47 mouse cellular contexts compared by ENCODE assay signal in genomic region chr6:106740244-106740825, GRCm38 (mm10). TPM values are rescaled to one million over a fixed set of nuclear protein-coding genes. Genes with fewer than 3 reads are reported as not detected.
"Had no signal": no experiment of that assay in that cellular context is flagged by ENCODE, and none has a peak within 500 bp of the region (broad histone marks: within the 10 kb centered on the region; RNA-seq: fewer than 3 reads in every experiment).

No protein-coding gene starts in this region.

- H3K4me3 ChIP-seq: heart, embryonic 10.5 days; heart, embryonic 12.5 days; heart, embryonic 13.5 days; heart, embryonic 15.5 days; hindbrain, embryonic 10.5 days; hindbrain, embryonic 12.5 days; hindbrain, embryonic 13.5 days; hindbrain, embryonic 15.5 days; intestine, embryonic 15.5 days; kidney, embryonic 15.5 days; layer of hippocampus, adult 2 months; left cerebral cortex, adult 2 months had no signal

- H3K27ac ChIP-seq: heart, embryonic 10.5 days; heart, embryonic 13.5 days; heart, embryonic 15.5 days; hindbrain, embryonic 10.5 days; hindbrain, embryonic 12.5 days; hindbrain, embryonic 13.5 days; hindbrain, embryonic 14.5 days; hindbrain, embryonic 15.5 days; hindbrain, postnatal 0 days; intestine, embryonic 15.5 days; kidney, embryonic 15.5 days; kidney, postnatal 0 days; layer of hippocampus, adult 2 months; left cerebral cortex, adult 2 months had no signal

- H3K9ac ChIP-seq: heart, embryonic 12.5 days; heart, embryonic 13.5 days; heart, embryonic 15.5 days; hindbrain, embryonic 12.5 days; hindbrain, embryonic 13.5 days; hindbrain, embryonic 14.5 days; hindbrain, embryonic 15.5 days; intestine, embryonic 15.5 days; kidney, embryonic 15.5 days had no signal

- H3K27me3 ChIP-seq: heart, embryonic 12.5 days; heart, embryonic 13.5 days; heart, embryonic 15.5 days; hindbrain, embryonic 12.5 days; hindbrain, embryonic 13.5 days; hindbrain, embryonic 15.5 days; intestine, embryonic 15.5 days; kidney, embryonic 15.5 days had no signal

- H3K36me3 ChIP-seq: heart, embryonic 10.5 days; heart, embryonic 12.5 days; heart, embryonic 13.5 days; heart, embryonic 15.5 days; hindbrain, embryonic 10.5 days; hindbrain, embryonic 12.5 days; hindbrain, embryonic 13.5 days; hindbrain, embryonic 15.5 days; intestine, embryonic 15.5 days; kidney, embryonic 15.5 days had no signal

- H3K4me1 ChIP-seq: heart, embryonic 10.5 days; heart, embryonic 12.5 days; heart, embryonic 13.5 days; heart, embryonic 15.5 days; hindbrain, embryonic 10.5 days; hindbrain, embryonic 12.5 days; hindbrain, embryonic 13.5 days; hindbrain, embryonic 15.5 days; intestine, embryonic 15.5 days; kidney, embryonic 15.5 days had no signal

- H3K9me3 ChIP-seq: heart, embryonic 10.5 days; heart, embryonic 12.5 days; heart, embryonic 13.5 days; heart, embryonic 15.5 days; hindbrain, embryonic 10.5 days; hindbrain, embryonic 12.5 days; hindbrain, embryonic 13.5 days; hindbrain, embryonic 15.5 days; intestine, embryonic 15.5 days; kidney, embryonic 15.5 days had no signal

- H3K4me2 ChIP-seq: heart, embryonic 11.5 days; heart, embryonic 12.5 days; heart, embryonic 13.5 days; heart, embryonic 15.5 days; hindbrain, embryonic 12.5 days; hindbrain, embryonic 13.5 days; hindbrain, embryonic 14.5 days; hindbrain, embryonic 15.5 days; intestine, embryonic 15.5 days; kidney, embryonic 15.5 days had no signal

- ATAC-seq: hindbrain, embryonic 16.5 days; hindbrain, postnatal 0 days; inflammation-experienced regulatory T-cells, adult 6 months; intestine, embryonic 15.5 days; intestine, embryonic 16.5 days; intestine, postnatal 0 days had no signal

- DNase-seq: heart, postnatal 10 days; heart, postnatal 14 days; heart, postnatal 36 days; heart, postnatal 4 days; kidney, adult 11 months; kidney, adult 18-20 months; kidney, adult 2 months; kidney, adult 8-10 months; kidney, adult 9 months; kidney, postnatal 10 days; kidney, postnatal 14 days; kidney, postnatal 25 days; kidney, postnatal 36 days; kidney, postnatal 4 days; layer of hippocampus, adult 9-11 months; layer of hippocampus, postnatal 36 days had no signal

RNA-seq across cellular contexts. Expression of gene Il5ra, which starts 8.5 kb away (rescaled TPM):
- total RNA-seq: heart, postnatal 10 days; heart, postnatal 14 days; hindbrain, postnatal 0 days; layer of hippocampus, adult 18-20 months; layer of hippocampus, adult 2 months; layer of hippocampus, adult 8-10 months; layer of hippocampus, postnatal 10 days; layer of hippocampus, postnatal 14 days; layer of hippocampus, postnatal 25 days; layer of hippocampus, postnatal 36 days; left cerebral cortex, adult 18-20 months; left cerebral cortex, adult 2 months had no signal
- polyA plus RNA-seq: heart, embryonic 10.5 days; heart, embryonic 11.5 days; heart, embryonic 12.5 days; heart, embryonic 13.5 days; heart, embryonic 14.5 days; heart, embryonic 15.5 days; heart, postnatal 0 days; hindbrain, embryonic 11.5 days; hindbrain, embryonic 12.5 days; hindbrain, embryonic 13.5 days; hindbrain, embryonic 14.5 days; hindbrain, embryonic 16.5 days; hindbrain, postnatal 0 days; intestine, embryonic 14.5 days; intestine, embryonic 15.5 days; intestine, embryonic 16.5 days; intestine, postnatal 0 days; kidney, embryonic 14.5 days had no signal
